Mouse (Mus musculus) gastrocnemius, postnatal 25 days (tissue): ENCODE measurements around the gene Swap70. TPM values are rescaled to one million over a fixed set of nuclear protein-coding genes. Genes with fewer than 3 reads are reported as not detected.

Experiments
- DNase-seq: peaks from one replicate; pipeline ENCODE4 v3.0.0; 2022
- total RNA-seq, 2 experiments: library from RNA; stranded (reverse); gene quantifications; 1 replicate in 1 of 2; 2 replicates in 1 of 2; pipeline ENCODE4 v1.2.3; 2021

Gene Swap70
- total RNA-seq, 2 experiments from 2014 or later, result 5.7 to 6.2 TPM

DNA sequence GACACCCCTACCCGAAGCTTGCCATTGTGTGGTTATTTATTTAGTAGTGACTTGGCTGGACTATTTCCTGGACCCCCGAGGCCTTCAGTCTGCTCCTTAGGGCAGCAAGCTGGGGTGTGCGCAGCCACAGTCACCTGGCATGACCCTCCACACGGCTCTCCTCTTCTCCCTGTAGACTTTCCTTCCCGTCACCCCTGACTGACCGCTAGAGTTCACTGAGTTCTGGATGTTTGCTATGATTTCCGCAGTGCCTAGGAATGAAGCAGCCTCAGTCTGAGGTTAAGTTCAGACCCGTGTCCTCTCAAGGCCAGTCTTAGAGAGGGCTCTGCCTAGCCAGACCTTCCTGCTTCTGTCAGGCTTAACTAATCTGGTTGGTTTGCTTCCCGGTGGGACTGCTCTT, 50.3 kb downstream of the Swap70 start:
- DNase-seq, result no peak

DNA sequence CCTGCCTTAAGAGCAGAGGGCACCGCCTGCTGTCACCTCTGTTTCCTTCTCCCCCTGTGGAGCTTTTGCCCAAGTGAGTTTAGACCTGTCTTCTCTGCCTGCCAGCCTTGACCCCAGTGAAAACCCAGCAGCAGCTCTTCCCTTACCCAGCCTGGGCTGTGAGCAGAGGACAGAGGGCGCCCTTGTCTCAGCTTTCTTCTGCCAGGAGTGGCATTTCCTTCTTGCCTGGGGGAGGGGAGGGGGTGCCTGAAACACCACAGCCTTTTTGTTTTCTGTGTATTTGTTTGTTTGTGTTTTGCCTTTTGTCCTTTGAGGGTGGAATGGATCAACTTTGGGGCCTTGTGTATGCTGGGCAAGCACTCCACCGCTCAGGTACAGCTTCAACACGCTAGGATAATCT, 50.9 kb downstream of the Swap70 start:
- DNase-seq, result no peak

DNA sequence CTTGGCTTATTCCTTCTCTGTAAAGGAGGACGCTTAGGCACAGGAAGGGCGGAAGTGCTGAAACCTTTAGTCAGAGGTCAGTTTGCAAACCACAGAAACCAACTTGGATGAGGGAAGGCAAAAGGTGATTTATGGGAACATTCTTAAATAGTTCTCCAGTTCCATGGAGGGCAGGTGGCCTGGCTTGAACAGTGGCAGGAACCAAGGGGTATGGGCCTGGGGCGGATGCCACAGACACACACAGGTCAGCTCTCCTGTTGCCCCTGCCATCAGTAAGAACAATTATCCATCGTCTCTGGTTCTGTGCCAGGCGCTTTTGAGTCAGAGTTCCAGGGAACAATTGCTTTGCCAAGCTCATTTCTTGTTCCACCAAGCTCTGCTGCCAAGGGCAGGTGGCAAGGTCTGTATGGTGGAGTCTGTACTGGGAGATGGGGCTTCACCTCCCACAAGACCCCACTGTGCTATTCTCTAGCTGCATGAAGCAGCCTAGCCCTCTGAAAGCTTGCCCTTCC, 56.3 kb downstream of the Swap70 start:
- no peak for DNase-seq

DNA sequence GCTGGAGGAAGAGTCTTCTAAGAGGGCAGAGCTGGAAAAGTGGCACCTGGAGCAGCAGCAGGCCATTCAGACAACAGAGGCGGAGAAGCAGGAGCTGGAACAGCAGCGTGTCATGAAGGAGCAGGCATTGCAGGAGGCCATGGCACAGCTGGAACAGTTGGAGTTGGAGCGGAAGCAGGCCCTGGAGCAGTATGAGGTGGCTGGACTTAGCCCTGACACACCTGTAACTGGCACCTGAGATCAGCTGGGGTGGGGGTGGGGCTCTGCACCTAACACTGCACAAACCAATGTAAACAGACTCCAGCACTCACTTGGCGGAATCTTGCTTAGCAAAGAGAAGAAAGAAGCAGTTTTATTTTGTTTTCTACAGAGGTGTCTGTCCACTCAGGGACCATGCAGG, 57.7 kb downstream of the Swap70 start:
- no peak for DNase-seq

DNA sequence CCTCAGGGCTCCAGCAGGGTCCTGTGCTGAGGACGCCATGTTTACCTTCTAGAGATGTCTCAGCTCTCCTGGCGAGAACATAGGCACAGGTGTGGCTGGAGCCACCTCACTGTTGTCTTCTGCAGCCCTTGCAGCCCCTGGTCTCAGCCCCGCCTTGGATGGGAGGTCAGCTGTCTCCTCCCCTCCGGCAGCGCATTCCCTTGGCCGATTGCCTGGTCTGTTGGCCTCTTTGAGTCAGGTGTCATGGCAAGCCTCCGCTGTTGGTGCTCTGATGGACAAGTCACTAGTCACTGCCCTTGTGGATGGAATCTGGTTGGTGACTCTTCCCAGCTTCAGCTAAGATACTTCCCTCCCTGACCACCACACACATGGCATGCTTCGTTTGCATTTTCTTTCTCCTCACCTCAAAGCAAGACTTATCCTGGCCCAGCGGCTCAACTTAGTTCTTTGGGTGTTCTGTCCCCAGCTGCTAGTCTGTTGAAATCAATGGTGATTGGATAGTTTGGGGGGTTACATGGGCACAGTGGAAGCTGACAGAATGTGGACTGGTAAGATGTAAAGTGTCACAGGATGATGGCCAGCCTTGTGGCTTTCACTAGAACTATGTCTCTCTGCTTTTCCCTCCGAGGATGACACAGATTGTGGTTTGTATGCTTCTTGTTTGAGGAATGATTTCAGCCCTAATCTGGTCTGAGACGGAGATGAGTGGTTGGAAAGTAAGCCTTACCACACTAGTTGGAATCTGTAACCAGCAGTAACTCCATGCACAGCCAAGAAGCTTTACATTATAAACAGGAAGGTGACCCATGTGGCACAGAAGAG, 60.1 kb downstream of the Swap70 start:
- no peak for DNase-seq

DNA sequence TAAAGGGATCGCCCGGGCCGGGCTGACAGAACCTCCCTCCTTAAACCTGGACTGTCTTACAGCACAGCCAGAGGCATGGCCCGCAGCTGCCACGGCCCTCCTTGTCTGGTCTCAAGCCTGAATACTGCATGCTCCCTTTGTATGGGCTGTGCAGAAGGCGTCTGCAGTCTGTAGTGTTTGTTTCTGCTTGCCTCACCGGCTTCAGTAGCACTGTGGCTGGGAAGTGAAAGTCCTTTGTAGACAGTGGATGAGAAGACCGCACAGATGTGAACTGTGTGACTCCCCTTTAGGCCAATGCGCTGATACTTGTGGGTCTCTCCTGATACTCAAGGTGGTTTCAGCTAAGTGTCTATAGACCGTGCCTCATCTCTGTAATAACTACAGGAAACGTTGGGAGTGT, 61.3 kb downstream of the Swap70 start:
- no peak for DNase-seq

DNA sequence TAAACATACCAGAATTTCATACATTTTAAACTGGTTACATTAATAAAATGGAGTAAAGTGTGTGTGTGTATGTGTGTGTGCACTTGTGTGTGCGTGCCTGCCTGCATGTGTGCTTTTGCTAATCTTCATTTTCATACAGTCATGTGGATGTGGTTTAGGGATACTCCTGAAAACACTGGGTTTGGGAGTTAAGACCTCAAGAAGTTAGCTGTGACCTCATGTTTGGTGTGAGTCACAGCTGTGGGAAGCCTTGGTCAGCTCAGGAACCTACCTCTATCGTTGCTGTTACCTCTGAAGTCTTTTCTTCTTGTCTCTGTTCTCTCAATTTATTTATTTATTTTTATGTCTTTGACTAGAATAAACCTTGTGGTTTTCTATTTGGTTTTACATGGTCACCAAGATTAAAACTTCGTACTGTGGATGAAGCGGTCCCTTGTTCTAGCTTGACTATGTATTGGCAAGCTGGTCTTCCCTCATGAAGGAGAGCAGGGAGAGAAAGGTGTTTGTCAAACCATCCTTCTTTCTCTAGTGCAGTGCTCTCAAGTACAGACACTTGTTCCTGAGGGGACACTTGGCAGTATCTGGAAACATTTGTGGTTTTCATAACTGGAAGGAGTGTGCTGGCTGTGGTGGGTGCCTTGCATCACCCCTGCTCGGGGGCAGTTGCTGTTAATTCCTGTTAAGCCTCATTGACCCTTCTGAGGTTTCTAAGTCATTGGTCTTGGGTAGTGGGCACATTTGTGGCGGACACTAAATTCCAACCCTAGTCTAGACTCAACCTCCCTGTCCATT, 62.2 kb downstream of the Swap70 start:
- no peak for DNase-seq

DNA sequence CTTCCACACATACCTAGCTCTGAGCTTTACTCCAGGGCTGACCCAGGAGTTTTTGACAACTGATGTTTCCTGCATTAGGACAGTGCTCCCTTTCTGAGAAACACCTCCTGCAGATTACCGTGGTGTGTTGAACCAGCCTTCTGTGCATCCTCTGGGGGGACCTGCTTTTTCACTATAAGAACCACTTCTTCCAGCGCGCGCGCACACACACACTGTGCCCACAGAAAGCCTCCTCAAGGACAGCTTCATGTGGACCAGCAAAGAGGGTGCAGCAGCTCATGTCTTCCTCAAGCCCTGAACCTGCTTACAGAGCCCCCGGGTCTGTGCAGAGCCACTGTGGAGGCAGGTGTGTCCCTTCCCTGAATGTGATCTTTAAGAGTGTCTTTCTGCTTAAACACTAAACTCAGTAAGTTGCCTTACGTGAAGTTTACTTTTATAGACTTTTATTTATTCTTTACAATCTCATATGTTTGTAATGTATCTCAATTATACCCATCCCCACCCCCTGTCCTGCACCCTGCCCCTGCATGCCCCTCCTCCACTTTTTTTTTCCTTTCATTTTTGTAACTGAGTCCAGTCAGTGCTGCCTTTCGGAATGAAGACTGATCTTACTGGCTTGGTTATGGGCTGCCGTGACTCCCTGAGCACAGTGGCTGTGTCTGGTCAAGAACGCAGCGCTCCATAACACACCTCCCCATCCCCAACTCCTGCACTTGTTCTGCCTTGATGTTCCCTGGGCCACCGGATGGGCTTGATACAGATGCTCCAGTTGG, 63.8 kb downstream of the Swap70 start:
- no peak for DNase-seq

DNA sequence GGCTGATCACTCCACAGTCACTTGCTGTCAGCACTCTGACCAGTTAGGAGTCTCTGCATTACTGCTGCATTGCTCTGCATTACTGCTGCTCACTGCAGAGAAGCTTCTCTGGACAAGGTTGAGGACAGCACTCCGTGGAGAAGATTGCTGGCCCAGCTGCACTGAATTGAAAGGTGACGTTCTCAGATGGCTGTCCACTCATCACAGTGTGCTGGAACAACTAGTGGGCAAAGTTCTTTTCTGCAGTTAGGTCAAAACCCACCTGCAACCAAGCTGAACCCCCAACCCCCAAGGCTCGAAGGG, 64.3 kb downstream of the Swap70 start:
- DNase-seq, result no peak

DNA sequence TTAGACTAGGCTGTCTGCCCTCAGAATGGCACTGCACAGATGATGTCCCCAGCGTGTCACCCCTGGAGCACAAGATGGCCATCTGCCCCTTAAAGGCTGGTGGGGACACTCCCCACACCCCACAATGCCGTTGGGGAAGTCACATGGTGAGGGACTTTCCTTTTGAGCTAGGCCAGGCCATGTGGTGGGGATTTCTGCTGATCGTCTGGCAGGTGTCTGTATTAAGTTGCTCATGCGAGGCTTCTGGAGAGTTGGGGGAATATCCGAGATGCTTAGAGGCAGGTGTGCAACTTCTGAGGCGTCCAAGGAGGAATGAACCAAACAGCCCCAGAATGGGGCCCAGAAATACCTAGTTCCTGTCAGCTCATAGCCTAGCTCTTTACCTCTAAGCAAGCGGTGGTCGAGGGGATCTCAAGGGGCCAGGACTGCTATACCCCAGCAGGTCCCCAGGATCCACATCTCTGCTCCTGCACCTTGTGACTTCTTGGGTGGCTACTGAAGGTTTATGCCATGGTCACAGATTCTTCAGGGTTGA, 64.8 kb downstream of the Swap70 start:
- DNase-seq, result no peak

DNA sequence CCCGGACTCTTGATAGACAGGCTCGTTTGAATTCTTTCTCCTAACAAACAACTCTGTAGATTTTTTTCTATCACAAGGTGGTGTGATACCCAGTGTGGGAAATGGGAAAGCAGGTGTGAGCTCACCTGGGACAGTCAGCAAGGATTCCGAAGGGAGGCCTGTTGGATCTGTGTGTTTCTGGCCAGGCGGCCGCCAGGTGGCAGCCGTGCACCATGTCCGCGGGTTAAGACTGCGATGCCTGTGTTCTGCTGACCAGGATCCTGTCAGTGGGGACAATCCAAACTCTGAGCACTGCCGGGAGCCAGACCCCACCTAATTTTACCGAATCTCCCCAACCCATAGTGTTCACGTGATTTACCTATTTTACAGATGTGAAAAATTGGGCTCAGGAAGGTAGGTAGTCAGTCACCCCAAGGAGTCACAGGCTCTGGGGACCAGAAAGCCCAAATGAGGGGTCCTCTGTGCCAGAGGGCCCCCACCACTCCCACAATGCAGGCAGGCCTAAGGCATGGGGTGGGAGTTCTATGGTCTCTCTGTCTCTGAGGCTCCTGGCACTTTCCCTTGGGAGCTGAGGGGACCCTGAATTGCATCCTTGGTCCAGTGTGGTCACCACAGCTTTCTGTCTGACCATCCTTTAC, 65.4 kb downstream of the Swap70 start:
- peak; percentile 68 for DNase-seq

DNA sequence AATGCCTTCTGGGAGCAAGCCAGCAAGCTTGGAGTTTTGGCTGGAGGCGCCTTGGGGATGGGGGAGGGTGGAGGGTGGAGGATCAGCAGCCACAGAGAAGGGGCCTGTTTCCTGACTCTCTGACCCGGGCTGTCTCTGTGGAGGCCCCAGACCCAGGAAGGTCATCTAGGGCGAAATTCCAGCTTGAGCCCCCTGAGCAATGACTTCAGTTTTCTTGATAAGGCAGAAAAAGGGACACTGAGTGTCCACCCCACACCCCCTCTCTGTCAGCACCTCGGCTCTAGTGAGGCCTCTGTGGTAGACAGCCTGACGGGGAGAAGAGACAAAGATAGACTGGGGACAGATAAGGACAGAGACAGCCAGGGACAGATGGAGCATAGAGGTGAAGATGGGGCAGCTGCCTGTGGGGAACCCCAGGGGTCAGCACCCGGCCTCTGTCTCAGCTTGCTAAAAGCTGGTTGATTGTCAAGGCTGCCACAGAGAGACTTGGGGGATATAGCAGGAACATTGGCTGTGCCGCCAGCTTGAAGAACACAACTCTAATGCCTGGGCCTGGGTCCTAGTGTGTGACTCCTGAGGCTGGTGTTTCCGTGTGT, 66.1 kb downstream of the Swap70 start:
- DNase-seq, result peak; percentile 26

DNA sequence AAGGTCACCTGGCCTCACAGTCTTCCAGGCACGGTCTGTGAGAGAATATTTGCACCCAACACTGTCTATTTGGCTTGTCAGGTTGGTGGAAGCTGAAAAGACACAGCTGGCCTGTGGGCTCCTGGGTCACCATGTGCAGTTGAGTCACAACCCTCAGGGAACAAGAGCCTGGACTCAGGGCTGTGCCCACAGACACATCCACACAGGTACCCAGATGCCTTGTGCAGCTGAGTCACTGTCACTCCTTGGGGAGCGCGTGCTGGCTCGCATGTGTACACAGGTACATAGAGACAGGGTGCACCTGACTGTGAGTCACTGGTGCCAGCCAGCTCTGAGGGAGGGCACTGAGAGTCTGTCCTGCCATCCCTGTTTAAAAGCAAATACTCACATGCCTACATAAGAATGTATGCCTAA, 66.7 kb downstream of the Swap70 start:
- DNase-seq, result no peak

DNA sequence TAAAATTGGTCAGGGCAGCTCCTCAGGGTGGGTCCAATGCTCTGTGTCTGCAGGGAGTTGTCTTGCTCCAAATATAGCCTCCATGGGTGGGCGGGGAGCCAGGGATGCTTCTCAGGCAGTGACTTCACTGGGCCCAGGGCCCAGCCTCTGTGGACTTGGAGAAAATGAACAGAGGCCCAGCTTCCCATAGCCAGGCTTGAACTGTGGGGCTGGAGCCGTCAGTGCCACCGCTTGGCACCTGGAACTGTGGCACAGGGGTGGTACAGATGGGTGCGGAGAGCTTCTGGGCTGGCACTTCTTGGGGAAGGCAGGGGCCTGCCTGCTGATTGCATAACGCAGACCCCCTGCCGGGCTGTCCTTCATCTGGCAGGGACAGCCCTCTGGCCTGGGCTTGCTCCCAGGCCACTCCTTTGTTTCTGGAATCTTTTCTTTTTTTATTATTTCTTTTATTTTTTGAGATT, 67.2 kb downstream of the Swap70 start:
- peak; percentile 90 for DNase-seq

DNA sequence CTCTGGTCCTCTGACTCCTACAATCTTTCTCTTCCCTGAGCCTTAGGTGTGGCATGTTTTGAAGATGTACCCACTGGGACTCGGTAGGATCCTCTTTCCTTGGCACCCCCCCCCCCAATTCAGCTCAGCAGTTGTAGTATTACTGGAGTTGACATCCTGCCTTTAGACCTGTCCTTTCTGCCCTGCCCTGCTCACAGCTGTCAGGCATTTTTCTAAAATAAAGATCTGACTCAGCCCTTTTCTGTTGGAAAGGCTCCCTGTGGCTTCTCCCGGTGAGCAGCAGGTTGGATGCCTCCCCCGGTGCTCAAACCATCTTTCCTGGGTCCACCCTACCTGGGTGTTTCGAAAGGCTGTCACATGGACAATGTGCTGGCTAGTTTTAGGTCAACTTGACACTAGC, 68.1 kb downstream of the Swap70 start:
- no peak for DNase-seq

DNA sequence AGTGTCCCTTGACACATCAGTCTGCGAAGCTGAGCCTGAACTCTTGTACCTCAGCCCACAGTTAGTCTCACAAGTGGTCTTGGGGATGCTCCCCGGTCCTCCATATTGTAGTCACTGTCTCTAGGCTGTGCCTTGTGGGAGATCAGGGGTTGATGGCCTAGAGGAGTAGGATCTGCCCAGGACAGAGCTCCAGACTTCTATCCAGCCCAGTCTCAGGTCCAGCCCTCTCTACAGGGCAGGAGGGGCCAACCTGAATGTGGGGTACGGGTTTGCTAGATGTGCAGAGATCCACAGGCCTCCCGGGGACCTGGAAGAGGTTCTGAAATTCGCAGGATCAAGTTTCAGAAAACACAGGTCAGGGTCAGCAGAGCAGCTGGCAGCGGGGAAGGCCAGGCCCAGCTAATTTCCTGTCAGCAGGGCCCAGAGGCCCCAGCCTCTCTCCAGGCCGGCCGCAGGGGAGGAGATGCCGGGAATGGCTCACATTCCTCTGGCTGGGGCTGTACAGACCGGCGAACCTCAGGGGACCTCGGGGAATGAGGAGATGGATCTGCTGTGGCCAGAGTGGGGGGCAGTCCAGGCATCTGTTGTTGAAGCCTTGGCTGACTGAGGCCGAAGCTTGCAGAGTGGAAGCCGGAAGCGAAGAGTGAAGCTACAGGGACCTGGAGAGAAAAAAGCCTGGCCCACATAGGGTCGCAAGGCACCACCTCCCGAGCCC, 75.5 kb downstream of the Swap70 start:
- peak; percentile 94 for DNase-seq

DNA sequence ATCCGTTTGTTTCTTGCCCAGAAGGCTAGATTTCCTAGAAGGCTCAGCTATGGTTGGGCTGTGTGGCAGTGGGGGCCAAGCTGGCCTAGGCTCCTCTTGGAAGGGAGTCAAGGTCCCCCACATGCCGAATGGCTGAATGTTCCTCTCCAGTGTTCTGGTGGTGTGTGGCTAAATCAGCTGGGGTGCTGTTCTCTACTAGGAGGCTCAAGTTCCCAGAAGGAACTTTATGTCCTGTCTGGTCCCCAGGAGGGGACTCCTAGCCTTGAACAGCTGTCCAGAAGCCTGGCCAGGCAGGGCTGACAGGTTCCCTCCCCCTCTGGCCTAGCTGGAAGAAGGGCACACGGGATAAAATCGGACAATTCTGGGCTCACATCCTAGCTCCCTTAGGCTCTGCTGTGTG, 76.1 kb downstream of the Swap70 start:
- DNase-seq, result peak; percentile 85

DNA sequence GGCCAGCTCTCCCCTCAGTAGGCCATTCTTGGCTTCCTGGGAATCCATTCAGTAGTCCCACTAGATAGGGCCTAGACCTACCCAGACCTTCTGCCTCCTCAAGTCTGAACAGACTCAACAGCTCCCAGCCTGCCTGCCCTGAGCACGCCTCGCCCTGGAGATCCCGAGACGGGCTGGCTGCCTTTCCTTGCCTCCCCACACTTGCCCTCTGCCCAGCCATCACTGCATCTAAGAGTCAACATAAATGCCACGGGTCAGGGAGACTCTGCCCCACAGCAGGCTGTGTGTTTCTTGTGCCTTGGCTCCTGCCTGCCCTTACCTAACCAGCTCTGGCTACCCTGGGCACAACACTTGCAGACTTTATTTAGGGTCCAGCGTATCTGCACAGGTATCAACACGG, 76.6 kb downstream of the Swap70 start:
- DNase-seq, result no peak

DNA sequence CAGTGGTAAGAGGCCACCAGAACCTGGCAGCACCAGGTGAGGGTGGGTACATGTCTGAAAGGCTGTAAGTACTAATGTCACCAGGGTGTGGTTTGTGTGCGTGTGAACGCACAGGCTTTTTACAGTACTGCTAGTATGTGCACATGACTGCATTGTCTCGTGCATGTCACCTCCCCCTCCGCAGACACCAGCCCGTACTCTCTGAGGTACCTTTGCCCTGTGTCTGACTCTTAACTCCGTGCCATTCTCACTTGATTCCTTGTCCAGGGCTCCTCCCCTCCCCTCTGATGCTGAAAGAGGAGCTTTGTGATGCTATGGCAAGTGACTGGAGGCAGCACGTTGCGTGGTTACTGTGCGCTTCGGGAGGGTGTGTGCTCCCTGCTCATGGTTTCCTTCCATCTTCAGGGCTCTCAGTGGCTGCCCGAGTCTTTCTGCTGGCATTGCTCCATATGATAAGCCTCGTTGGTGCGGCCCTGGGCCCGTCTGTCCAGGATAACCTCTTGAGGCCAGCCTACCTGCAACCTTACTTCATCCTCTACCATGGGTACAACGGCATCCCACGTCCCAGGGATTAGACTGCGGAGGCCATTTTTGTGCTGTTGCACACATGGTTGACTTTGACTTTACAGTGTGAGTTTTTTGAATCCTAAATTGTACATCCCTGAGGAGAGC, 77.4 kb downstream of the Swap70 start:
- DNase-seq, result no peak

DNA sequence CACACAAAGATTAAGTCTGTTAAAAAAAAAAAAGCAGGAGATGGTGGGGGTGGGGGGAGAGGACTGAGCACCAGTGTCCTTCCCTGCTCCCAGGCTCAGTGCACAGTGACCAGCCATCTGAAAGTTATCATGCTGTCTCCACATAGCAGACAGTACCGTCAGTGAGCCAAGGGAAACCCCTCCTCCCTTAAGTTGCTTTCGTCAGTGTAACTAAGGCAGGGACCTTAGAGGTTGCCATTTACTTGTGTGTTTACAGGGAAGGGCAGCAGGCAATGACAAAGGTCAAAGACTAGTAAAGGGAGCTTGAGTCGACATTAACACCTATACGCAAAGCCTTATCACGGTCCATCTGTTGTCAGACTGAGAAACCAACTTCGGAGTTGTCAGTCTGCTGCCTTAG, 81.4 kb downstream of the Swap70 start:
- DNase-seq, result no peak
